In genomic region chr9:35535110-35535509, GRCm38 (mm10) we compare ENCODE assay signal across 8 mouse cellular contexts. TPM values are rescaled to one million over a fixed set of nuclear protein-coding genes. Genes with fewer than 3 reads are reported as not detected.
DNase-seq lines count a peak whose midpoint lies in the region; ATAC-seq lines count a peak whose summit lies in the region.

No protein-coding gene starts in this region.

- H3K9ac ChIP-seq in midbrain, embryonic 12.5 days (replicated peaks): no peak overlapping the region
- H3K9ac ChIP-seq in stomach, embryonic 14.5 days (replicated peaks; ENCODE audit: low read depth, low read length): no peak overlapping the region

- H3K9me3 ChIP-seq in heart, embryonic 10.5 days: no peaks in the 10 kb centered on the region
- no peaks in the 10 kb centered on the region for H3K9me3 ChIP-seq in midbrain, embryonic 12.5 days
- no peaks in the 10 kb centered on the region for H3K9me3 ChIP-seq in stomach, embryonic 14.5 days (ENCODE audit: control insufficient read depth, low read depth, low read length)

- H3K4me1 ChIP-seq in heart, embryonic 10.5 days: peaks cover 14% of the 10 kb centered on the region
- 0 out of 2 replicates have a peak, but pooled peaks cover 3% of the 10 kb centered on the region for H3K4me1 ChIP-seq in midbrain, embryonic 12.5 days
- H3K4me1 ChIP-seq in stomach, embryonic 14.5 days (ENCODE audit: control insufficient read depth, insufficient read depth, low read length): no peaks in the 10 kb centered on the region

- DNase-seq in heart, adult 8-10 months (ENCODE audit: low spot score): peak; percentile 54
- no peak for DNase-seq in heart, embryonic 10.5 days (ENCODE audit: low spot score)
- DNase-seq in ZHBTc4 (ENCODE audit: low read depth, low spot score): peak; percentile 87
- peak; percentile 81 for DNase-seq in embryo, embryonic 9.5 days (ENCODE audit: extremely low spot score)
- DNase-seq in heart, postnatal 4 days: peak; percentile 71
- peak; percentile 45 for DNase-seq in left cerebral cortex, postnatal 4 days

- H3K27ac ChIP-seq in heart, embryonic 10.5 days: no peak overlapping the region
- H3K27ac ChIP-seq in midbrain, embryonic 12.5 days (replicated peaks): no peak overlapping the region
- no peak overlapping the region for H3K27ac ChIP-seq in stomach, embryonic 14.5 days (ENCODE audit: low read length)

- no peak overlapping the region for H3K4me3 ChIP-seq in heart, embryonic 10.5 days
- H3K4me3 ChIP-seq in midbrain, embryonic 12.5 days: no peak overlapping the region
- H3K4me3 ChIP-seq in stomach, embryonic 14.5 days (ENCODE audit: low read depth, low read length): no peak overlapping the region

- intact Hi-C loops in left cerebral cortex, postnatal 4 days (cut with DNase I): loop anchor here (2.0 kb wide), 1 partner anchor 252 kb away; no protein-coding TSS in a partner anchor

- peak; percentile 92 for ATAC-seq in midbrain, embryonic 12.5 days (ENCODE audit: low FRiP score, low read depth)
- peak; percentile 86 for ATAC-seq in stomach, embryonic 14.5 days (ENCODE audit: insufficient number of reproducible peaks, insufficient read depth, low FRiP score, low read depth)

- no peaks in the 10 kb centered on the region for H3K36me3 ChIP-seq in heart, embryonic 10.5 days
- H3K36me3 ChIP-seq in midbrain, embryonic 12.5 days: no peaks in the 10 kb centered on the region
- H3K36me3 ChIP-seq in stomach, embryonic 14.5 days (ENCODE audit: control insufficient read depth, insufficient read depth, low read length): no peaks in the 10 kb centered on the region

- H3K27me3 ChIP-seq in heart, embryonic 10.5 days (ENCODE audit: insufficient read depth, poor library complexity, severe bottlenecking): no peaks in the 10 kb centered on the region
- peaks cover 4% of the 10 kb centered on the region; the same call in 1 of the 2 replicates for H3K27me3 ChIP-seq in midbrain, embryonic 12.5 days
- no peaks in the 10 kb centered on the region for H3K27me3 ChIP-seq in stomach, embryonic 14.5 days (ENCODE audit: control insufficient read depth, insufficient read depth, low read length)

- no peak overlapping the region for H3K4me2 ChIP-seq in midbrain, embryonic 12.5 days (replicated peaks)
- no peak overlapping the region for H3K4me2 ChIP-seq in stomach, embryonic 14.5 days (replicated peaks; ENCODE audit: low read depth, low read length)

- WGBS in heart, embryonic 10.5 days: 4% methylated on average over 2 of the region's 2 CpGs
- WGBS in midbrain, embryonic 12.5 days: 10% methylated on average over 2 of the region's 2 CpGs
- WGBS in stomach, embryonic 14.5 days: 14% methylated on average over 2 of the region's 2 CpGs

RNA-seq across cellular contexts. Expression of gene Gm1113, which starts 17.0 kb away (rescaled TPM):
- not detected for total RNA-seq in heart, adult 8-10 months (2022)
- polyA plus RNA-seq in heart, embryonic 10.5 days (2016; fragmentation: Nextera tagmentation; extraction: Ambion mirVana): not detected in 2 replicates
- total RNA-seq in heart, postnatal 4 days (2021): not detected
- not detected for total RNA-seq in left cerebral cortex, postnatal 4 days (2021)
- not detected in 2 replicates for polyA plus RNA-seq in midbrain, embryonic 12.5 days (2016; fragmentation: Nextera tagmentation; extraction: Ambion mirVana)
- polyA plus RNA-seq in stomach, embryonic 14.5 days (2014; fragmentation: Nextera tagmentation; extraction: Ambion mirVana): not detected in 2 replicates

RNA-seq across cellular contexts. Expression of gene Ddx25, which starts 23.2 kb away (rescaled TPM):
- total RNA-seq in heart, adult 8-10 months (2022): under 1 TPM in 1 of 4 experiments, not detected in 3; 0.03 TPM
- polyA plus RNA-seq in heart, embryonic 10.5 days (2016; fragmentation: Nextera tagmentation; extraction: Ambion mirVana): 2.8 and 3.6 TPM in 2 replicates
- under 1 TPM; 0.05 to 0.07 TPM for total RNA-seq in heart, postnatal 4 days (2021)
- total RNA-seq in left cerebral cortex, postnatal 4 days (2021): 10 to 100 TPM; 17.7 to 19.0 TPM
- polyA plus RNA-seq in midbrain, embryonic 12.5 days (2016; fragmentation: Nextera tagmentation; extraction: Ambion mirVana): 10.6 and 11.0 TPM in 2 replicates
- 2.8 TPM in 2 replicates for polyA plus RNA-seq in stomach, embryonic 14.5 days (2014; fragmentation: Nextera tagmentation; extraction: Ambion mirVana)

RNA-seq across cellular contexts. Expression of gene Pus3, which starts 23.3 kb away (rescaled TPM):
- total RNA-seq in heart, adult 8-10 months (2022): 1 to 10 TPM; 5.1 to 6.3 (median 5.7) TPM
- 15.5 and 17.3 TPM in 2 replicates for polyA plus RNA-seq in heart, embryonic 10.5 days (2016; fragmentation: Nextera tagmentation; extraction: Ambion mirVana)
- 1 to 10 TPM; 8.9 to 9.3 TPM for total RNA-seq in heart, postnatal 4 days (2021)
- total RNA-seq in left cerebral cortex, postnatal 4 days (2021): 10 to 100 TPM; 14.4 to 14.5 TPM
- 17.0 and 17.1 TPM in 2 replicates for polyA plus RNA-seq in midbrain, embryonic 12.5 days (2016; fragmentation: Nextera tagmentation; extraction: Ambion mirVana)
- 22.1 and 23.9 TPM in 2 replicates for polyA plus RNA-seq in stomach, embryonic 14.5 days (2014; fragmentation: Nextera tagmentation; extraction: Ambion mirVana)

RNA-seq across cellular contexts. Expression of gene Pate2, which starts 35.0 kb away (rescaled TPM):
- total RNA-seq in heart, adult 8-10 months (2022): not detected
- 0.48 and 0.51 TPM in 2 replicates for polyA plus RNA-seq in heart, embryonic 10.5 days (2016; fragmentation: Nextera tagmentation; extraction: Ambion mirVana)
- under 1 TPM; 0.14 to 0.32 TPM for total RNA-seq in heart, postnatal 4 days (2021)
- 1 to 10 TPM; 1.4 to 2.3 TPM for total RNA-seq in left cerebral cortex, postnatal 4 days (2021)
- 1.7 and 2.4 TPM in 2 replicates for polyA plus RNA-seq in midbrain, embryonic 12.5 days (2016; fragmentation: Nextera tagmentation; extraction: Ambion mirVana)
- 0.51 and 0.69 TPM in 2 replicates for polyA plus RNA-seq in stomach, embryonic 14.5 days (2014; fragmentation: Nextera tagmentation; extraction: Ambion mirVana)

RNA-seq across cellular contexts. Expression of gene Hyls1, which starts 35.1 kb away (rescaled TPM):
- total RNA-seq in heart, adult 8-10 months (2022): 1 to 10 TPM; 1.2 to 2.8 (median 2.0) TPM
- 12.4 and 13.8 TPM in 2 replicates for polyA plus RNA-seq in heart, embryonic 10.5 days (2016; fragmentation: Nextera tagmentation; extraction: Ambion mirVana)
- total RNA-seq in heart, postnatal 4 days (2021): 1 to 10 TPM; 7.1 to 7.6 TPM
- total RNA-seq in left cerebral cortex, postnatal 4 days (2021): 10 to 100 TPM; 11.6 to 11.9 TPM
- 26.8 and 27.7 TPM in 2 replicates for polyA plus RNA-seq in midbrain, embryonic 12.5 days (2016; fragmentation: Nextera tagmentation; extraction: Ambion mirVana)
- polyA plus RNA-seq in stomach, embryonic 14.5 days (2014; fragmentation: Nextera tagmentation; extraction: Ambion mirVana): 15.1 and 17.4 TPM in 2 replicates

Comparison
In these comparisons a context has a peak if more than half of its experiments do, and no peak if none do; other contexts are left out.
1. RNA of gene Ddx25, which starts 23.2 kb away (total RNA-seq): 17.7 to 19.0 TPM in left cerebral cortex, postnatal 4 days; 0.05 to 0.07 TPM in heart, postnatal 4 days and 0.03 TPM in heart, adult 8-10 months; every median in the first group is over 10 times any median in the second.